Mouse (Mus musculus) large intestine, adult 2 months (tissue): Measurements from ENCODE around the gene Irf1. TPM values are rescaled to one million over a fixed set of nuclear protein-coding genes. Genes with fewer than 3 reads are reported as not detected.

Experiments
- DNase-seq: peaks from one replicate; pipeline ENCODE4 v3.0.0-alpha.2; 2012; ENCODE audit warnings: low read depth, low spot score
- WGBS: fragments of 180-500 bp; shearing (Covaris S2); methylation state at CpG from one replicate; pipeline ENCODE4 v1.1.7; 2018; 5-methylcytosine and 5-hydroxymethylcytosine counted together
- polyA plus RNA-seq: library from polyadenylated mRNA; depleted of rRNA; stranded (reverse); fragments of >200 nt; gene quantifications from 2 replicates; pipeline ENCODE4 v1.2.3, GENCODE M21; 2012

Gene Irf1
- polyA plus RNA-seq, 1 experiment = 171 TPM

GRCm38 (mm10) chr11:53779808-53780207 is 10.0 kb downstream of the Irf1 start:
- 19% methylated on average over 2 of the region's 2 CpGs for WGBS
- DNase-seq = no peak

GRCm38 (mm10) chr11:53780262-53780661 is 10.4 kb downstream of the Irf1 start:
- DNase-seq = no peak
- WGBS = 63% methylated on average over 3 of the region's 3 CpGs

GRCm38 (mm10) chr11:53781201-53781775 is 11.5 kb downstream of the Irf1 start:
- DNase-seq = no peak
- 94% methylated on average over 4 of the region's 4 CpGs for WGBS

- WGBS = 77% methylated on average over 7 of the region's 7 CpGs
- DNase-seq = no peak
Measured at GRCm38 (mm10) chr11:53781964-53782363, 12.2 kb downstream of the Irf1 start.

- DNase-seq = no peak
- WGBS = 66% methylated on average over 9 of the region's 9 CpGs
Measured at GRCm38 (mm10) chr11:53783288-53783687, 13.5 kb downstream of the Irf1 start.

- DNase-seq = no peak
- WGBS = 80% methylated on average over 3 of the region's 3 CpGs
Measured at GRCm38 (mm10) chr11:53785311-53785936, 15.6 kb downstream of the Irf1 start.

- DNase-seq = no peak
- WGBS = 76% methylated on average over 13 of the region's 13 CpGs
Measured at GRCm38 (mm10) chr11:53786058-53787031, 16.5 kb downstream of the Irf1 start.

- WGBS = 71% methylated on average over 8 of the region's 8 CpGs
- DNase-seq = no peak
Measured at GRCm38 (mm10) chr11:53788196-53788595, 18.4 kb downstream of the Irf1 start.

- WGBS = 82% methylated on average over 3 of the region's 3 CpGs
- no peak for DNase-seq
Measured at GRCm38 (mm10) chr11:53789277-53789676, 19.5 kb downstream of the Irf1 start.

- DNase-seq = no peak
- 74% methylated on average over 3 of the region's 3 CpGs for WGBS
Measured at GRCm38 (mm10) chr11:53792986-53793385, 23.2 kb downstream of the Irf1 start.

- 82% methylated on average over 3 of the region's 3 CpGs for WGBS
- no peak for DNase-seq
Measured at GRCm38 (mm10) chr11:53794015-53794414, 24.2 kb downstream of the Irf1 start.

GRCm38 (mm10) chr11:53794671-53795557 is 25.1 kb downstream of the Irf1 start:
- peak; percentile 56 for DNase-seq

GRCm38 (mm10) chr11:53795813-53796212 is 26.0 kb downstream of the Irf1 start:
- no peak for DNase-seq
- 47% methylated on average over 8 of the region's 8 CpGs for WGBS

More at GRCm38 (mm10) chr11:53794671-53795557, 25.1 kb downstream of the Irf1 start:
- WGBS = 10% methylated on average over 25 of the region's 25 CpGs

- 10% methylated on average over 12 of the region's 12 CpGs for WGBS
Measured at GRCm38 (mm10) chr11:53796409-53797151, 26.8 kb downstream of the Irf1 start.

GRCm38 (mm10) chr11:53797386-53797920 is 27.6 kb downstream of the Irf1 start:
- no peak for DNase-seq
- 33% methylated on average over 6 of the region's 6 CpGs for WGBS

More at GRCm38 (mm10) chr11:53796409-53797151, 26.8 kb downstream of the Irf1 start:
- no peak for DNase-seq

- DNase-seq = no peak
- 54% methylated on average over 10 of the region's 10 CpGs for whole genome bisulfite sequencing
Measured at GRCm38 (mm10) chr11:53798041-53798711, 28.4 kb downstream of the Irf1 start.

- 28% methylated on average over 4 of the region's 4 CpGs for WGBS
- DNase-seq = no peak
Measured at GRCm38 (mm10) chr11:53800036-53800435, 30.2 kb downstream of the Irf1 start.

GRCm38 (mm10) chr11:53800975-53801374 is 31.2 kb downstream of the Irf1 start:
- WGBS = 74% methylated on average over 5 of the region's 5 CpGs
- no peak for DNase-seq
